Mouse (Mus musculus): ENCODE measurements at regions not wholly inside any gene's neighbourhood (a gene's known extent, or its start where the extent isn't known, plus 50 kb on each side); places are given as distances from the start of the nearest gene placed in this dataset.

GRCm38 (mm10) chr12:78059965-78060364, 134.1 kb upstream of the Gm6657 start:
- no peak for DNase-seq
- intact Hi-C loops (cut with DNase I), result no loop called here

GRCm38 (mm10) chr12:78066024-78066423, 128.0 kb upstream of the Gm6657 start:
- no peak for DNase-seq
- intact Hi-C loops (cut with DNase I), result no loop called here

- intact Hi-C loops (cut with DNase I), result no loop called here
- no peak for DNase-seq
Measured at GRCm38 (mm10) chr12:78072935-78073334, 121.1 kb upstream of the Gm6657 start.

GRCm38 (mm10) chr12:78074290-78074802, 119.7 kb upstream of the Gm6657 start:
- DNase-seq, result no peak
- intact Hi-C loops (cut with DNase I), result no loop called here

GRCm38 (mm10) chr12:78077285-78077684, 116.8 kb upstream of the Gm6657 start:
- intact Hi-C loops (cut with DNase I), result no loop called here
- no peak for DNase-seq

GRCm38 (mm10) chr12:78082163-78082562, 111.9 kb upstream of the Gm6657 start:
- DNase-seq, result no peak
- intact Hi-C loops (cut with DNase I), result no loop called here

GRCm38 (mm10) chr12:78086016-78086415, 108.0 kb upstream of the Gm6657 start:
- intact Hi-C loops (cut with DNase I), result no loop called here
- DNase-seq, result no peak

GRCm38 (mm10) chr12:78087921-78088320, 106.1 kb upstream of the Gm6657 start:
- intact Hi-C loops (cut with DNase I), result loop anchor here (2.0 kb wide), 1 partner anchor 31 kb away; no protein-coding TSS in a partner anchor
- no peak for DNase-seq

GRCm38 (mm10) chr12:78094471-78094870, 99.6 kb upstream of the Gm6657 start:
- intact Hi-C loops (cut with DNase I), result no loop called here

GRCm38 (mm10) chr12:78095352-78095751, 98.7 kb upstream of the Gm6657 start:
- DNase-seq, result no peak
- intact Hi-C loops (cut with DNase I), result no loop called here

More at GRCm38 (mm10) chr12:78094471-78094870, 99.6 kb upstream of the Gm6657 start:
- no peak for DNase-seq

- no peak for DNase-seq
- intact Hi-C loops (cut with DNase I), result no loop called here
Measured at GRCm38 (mm10) chr12:78095916-78096315, 98.1 kb upstream of the Gm6657 start.

GRCm38 (mm10) chr12:78097119-78097518, 96.9 kb upstream of the Gm6657 start:
- intact Hi-C loops (cut with DNase I), result no loop called here
- no peak for DNase-seq

GRCm38 (mm10) chr12:78097692-78098091, 96.3 kb upstream of the Gm6657 start:
- no peak for DNase-seq
- intact Hi-C loops (cut with DNase I), result no loop called here

- no peak for DNase-seq
- intact Hi-C loops (cut with DNase I), result no loop called here
Measured at GRCm38 (mm10) chr12:78098765-78099194, 95.3 kb upstream of the Gm6657 start.

GRCm38 (mm10) chr12:78099761-78100160, 94.3 kb upstream of the Gm6657 start:
- DNase-seq, result no peak
- intact Hi-C loops (cut with DNase I), result no loop called here

- DNase-seq, result no peak
- intact Hi-C loops (cut with DNase I), result no loop called here
Measured at GRCm38 (mm10) chr12:78100756-78101155, 93.3 kb upstream of the Gm6657 start.

- intact Hi-C loops (cut with DNase I), result no loop called here
- DNase-seq, result no peak
Measured at GRCm38 (mm10) chr12:78109931-78110330, 84.1 kb upstream of the Gm6657 start.

GRCm38 (mm10) chr12:78118131-78118530, 75.9 kb upstream of the Gm6657 start:
- intact Hi-C loops (cut with DNase I), result no loop called here
- DNase-seq, result no peak

GRCm38 (mm10) chr12:78119246-78119645, 74.8 kb upstream of the Gm6657 start:
- DNase-seq, result no peak
- intact Hi-C loops (cut with DNase I), result no loop called here

- DNase-seq, result no peak
- intact Hi-C loops (cut with DNase I), result no loop called here
Measured at GRCm38 (mm10) chr12:78119855-78120254, 74.2 kb upstream of the Gm6657 start.

GRCm38 (mm10) chr12:78129130-78129845, 64.8 kb upstream of the Gm6657 start:
- intact Hi-C loops (cut with DNase I), result no loop called here
- DNase-seq, result no peak

GRCm38 (mm10) chr12:78132016-78132797, 61.8 kb upstream of the Gm6657 start:
- DNase-seq, result no peak
- intact Hi-C loops (cut with DNase I), result no loop called here
